Mouse (Mus musculus) liver, postnatal 0 days (tissue): ENCODE measurements around the gene 0610030E20Rik. TPM values are rescaled to one million over a fixed set of nuclear protein-coding genes. Genes with fewer than 3 reads are reported as not detected.
A peak's percentile ranks its signal among the peaks of the same experiment; 100 is the strongest.

Source experiments
- ATAC-seq: fragments of 200-750 bp; cut with Nextera tagmentation; 2 replicates; pipeline ENCODE4 v1.8.0; 2017; ENCODE audit warnings: mild to moderate bottlenecking, moderate library complexity
- DNase-seq: peaks from one replicate; pipeline ENCODE4 v3.0.0-alpha.2; 2016
- H3K27ac ChIP-seq: fragments of 300-500 bp; sonication (generic); 2 replicates; pipeline ENCODE4 v1.5.1; 2014; ENCODE audit warnings: antibody characterized with exemption, moderate library complexity, mild to moderate bottlenecking, low read depth
- H3K27me3 ChIP-seq: fragments of 300-500 bp; sonication (generic); 2 replicates; pipeline ENCODE4 v1.6.1; 2014; ENCODE audit warnings: low read length, control low read depth, mixed read lengths; ENCODE audit not compliant: insufficient read depth
- H3K36me3 ChIP-seq: fragments of 300-500 bp; sonication (generic); replicated peaks from 2 replicates; pipeline ENCODE4 v1.6.1; 2014; ENCODE audit warnings: mild to moderate bottlenecking, control low read depth, low read length, moderate library complexity, mixed read lengths; ENCODE audit not compliant: insufficient read depth
- H3K4me1 ChIP-seq: fragments of 300-500 bp; sonication (generic); 2 replicates; pipeline ENCODE4 v1.6.1; 2014; ENCODE audit warnings: antibody characterized with exemption, mild to moderate bottlenecking, control low read depth; ENCODE audit not compliant: insufficient read depth
- H3K4me2 ChIP-seq: fragments of 300-500 bp; sonication (generic); 2 replicates; pipeline ENCODE4 v1.6.1; 2014; ENCODE audit warnings: low read depth, mild to moderate bottlenecking, low read length, moderate library complexity, mixed read lengths
- H3K4me3 ChIP-seq: fragments of 300-500 bp; sonication (generic); 2 replicates; pipeline ENCODE4 v1.5.1; 2014; ENCODE audit warnings: low read depth, low read length
- H3K9ac ChIP-seq: fragments of 300-500 bp; sonication (generic); replicated peaks from 2 replicates; pipeline ENCODE4 v1.6.1; 2014; ENCODE audit warnings: mild to moderate bottlenecking, moderate library complexity
- H3K9me3 ChIP-seq: fragments of 300-500 bp; sonication (generic); 2 replicates; pipeline ENCODE4 v1.6.1; 2016; ENCODE audit warnings: mild to moderate bottlenecking, control low read depth, low read length, mixed read lengths
- CTCF ChIP-seq: sonication (generic); IDR thresholded peaks from 2 replicates; pipeline ENCODE4 v1.5.1; 2016; ENCODE audit warnings: antibody characterized with exemption, low read depth
- EP300 ChIP-seq: IDR thresholded peaks from 2 replicates; pipeline ENCODE4 v1.6.1; 2016; ENCODE audit warnings: antibody characterized with exemption, low read depth, mild to moderate bottlenecking
- WGBS: fragments of 180-500 bp; shearing (Covaris S2); extraction: QIAGEN DNeasy Blood & Tissue Kit; methylation state at CpG from one replicate; pipeline ENCODE4 v1.1.7; 2014; ENCODE audit not compliant: insufficient replicate concordance; 5-methylcytosine and 5-hydroxymethylcytosine counted together
- polyA plus RNA-seq: library from polyadenylated mRNA; unstranded; fragments of >200 nt; fragmentation: Nextera tagmentation; extraction: Ambion mirVana; gene quantifications from 2 replicates; pipeline ENCODE4 v1.2.1, GENCODE M21; 2015

The 0610030E20Rik gene
- polyA plus RNA-seq, 1 experiment from 2014 or later: 13.3 TPM

DNA sequence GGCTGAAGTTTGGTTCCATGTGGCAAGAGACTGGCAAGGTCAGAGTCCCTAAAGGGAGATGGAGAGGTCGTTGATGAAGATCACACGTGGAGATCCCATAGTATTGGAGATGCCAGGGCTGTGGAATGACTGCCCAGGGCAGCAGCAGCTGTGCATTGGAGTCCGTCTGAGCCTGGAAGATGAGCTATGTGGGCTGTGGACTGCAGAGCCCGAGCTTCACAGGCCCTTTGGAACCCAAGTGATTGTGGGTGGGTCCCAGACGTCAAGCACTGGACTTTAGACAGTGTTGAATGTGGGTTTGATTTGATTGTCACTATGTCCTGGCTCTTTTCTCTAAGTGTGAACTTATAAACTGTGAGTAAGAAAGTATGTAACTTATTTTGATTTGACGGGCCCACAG is 17.9 kb downstream of the 0610030E20Rik start:
- no peak for TF ChIP-seq EP300
- no peak for TF ChIP-seq CTCF
- Histone ChIP-seq H3K9me3 (no peaks in the 10 kb centered on the region), H3K27ac (no peak overlapping the region), H3K9ac (no peak overlapping the region), H3K36me3 (peaks cover 21% of the 10 kb centered on the region), H3K4me2 (no peak overlapping the region), H3K4me1 (peaks cover 22% of the 10 kb centered on the region), H3K4me3 (no peak overlapping the region), H3K27me3 (no peaks in the 10 kb centered on the region)
- ATAC-seq (no peak), DNase-seq (no peak)
- 56% methylated on average over 6 of the region's 6 CpGs for WGBS

DNA sequence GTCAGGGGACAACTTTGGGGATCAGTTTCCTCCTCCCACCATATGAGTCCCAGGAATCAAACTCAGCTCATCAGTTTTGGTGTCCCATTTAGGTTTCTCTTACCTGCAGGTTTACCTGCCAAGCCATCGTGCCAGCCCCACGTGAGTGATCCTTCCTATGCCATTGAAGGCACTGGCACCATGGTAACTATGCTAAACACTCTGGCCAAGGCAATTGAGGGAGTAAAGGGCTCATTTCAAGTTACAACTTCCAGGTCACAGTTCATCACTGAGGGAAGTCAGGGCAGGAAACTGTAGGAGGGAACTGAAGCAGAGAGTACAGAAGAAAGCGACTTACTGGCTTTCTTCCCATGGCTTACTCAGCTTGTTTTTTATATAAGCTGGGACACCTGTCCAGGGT is 19.2 kb downstream of the 0610030E20Rik start:
- 59% methylated on average over 3 of the region's 3 CpGs for WGBS
- no peak overlapping the region for H3K27ac ChIP-seq
- H3K4me2 ChIP-seq: no peak overlapping the region
- TF ChIP-seq EP300: no peak
- no peak for TF ChIP-seq CTCF
- H3K27me3 ChIP-seq: no peaks in the 10 kb centered on the region
- H3K36me3 ChIP-seq: peaks cover 12% of the 10 kb centered on the region
- no peak overlapping the region for H3K4me3 ChIP-seq
- DNase-seq (no peak), ATAC-seq (no peak)
- no peak overlapping the region for H3K9ac ChIP-seq
- H3K9me3 ChIP-seq: no peaks in the 10 kb centered on the region
- peaks cover 17% of the 10 kb centered on the region for H3K4me1 ChIP-seq

DNA sequence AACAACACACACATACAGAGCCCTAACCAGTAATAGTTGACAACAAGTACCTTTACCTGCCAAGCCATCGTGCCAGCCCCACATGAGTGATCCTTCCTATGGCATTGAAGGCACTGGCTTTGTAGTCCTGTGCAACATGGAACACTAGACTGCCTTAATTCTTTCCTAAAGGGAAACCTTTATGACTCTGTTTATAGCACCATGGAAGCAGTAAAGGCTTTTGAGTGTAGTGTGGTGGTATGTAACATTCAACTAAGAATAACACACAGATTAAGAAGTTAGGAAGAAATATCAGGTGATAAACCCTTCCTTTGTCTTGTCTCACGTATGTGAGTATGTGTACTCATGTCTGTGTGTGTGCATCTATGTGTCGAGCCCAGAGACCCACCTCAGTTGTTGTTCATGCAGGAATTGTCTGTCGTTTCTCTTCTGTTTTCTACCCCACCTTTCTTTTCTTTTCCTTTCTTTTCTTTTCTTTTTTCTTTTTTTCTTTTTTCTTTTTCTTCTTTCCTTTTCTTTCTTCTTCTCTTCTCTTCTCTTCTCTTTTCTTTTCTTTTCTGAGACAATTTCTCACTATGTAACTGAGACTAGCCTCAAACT is 19.8 kb downstream of the 0610030E20Rik start, which contains the start of gene Rnf181:
Gene Rnf181, minus strand, starts transcription at position 113 of the 600 bp plus-strand sequence.
- no peak within 1 kb of the TSS for H3K4me3 ChIP-seq
- no peak for ATAC-seq
- no peak for TF ChIP-seq EP300
- TF ChIP-seq CTCF: no peak
- no peaks in the 10 kb centered on the region for H3K27me3 ChIP-seq
- peaks cover 20% of the 10 kb centered on the region for H3K4me1 ChIP-seq
- H3K4me2 ChIP-seq: no peak within 1 kb of the TSS
- 78% methylated on average over 4 of the region's 4 CpGs for WGBS
- no peaks in the 10 kb centered on the region for H3K9me3 ChIP-seq
- peaks cover 12% of the 10 kb centered on the region for H3K36me3 ChIP-seq
- H3K27ac ChIP-seq: no peak within 1 kb of the TSS
- no peak within 1 kb of the TSS for H3K9ac ChIP-seq
- no peak for DNase-seq

DNA sequence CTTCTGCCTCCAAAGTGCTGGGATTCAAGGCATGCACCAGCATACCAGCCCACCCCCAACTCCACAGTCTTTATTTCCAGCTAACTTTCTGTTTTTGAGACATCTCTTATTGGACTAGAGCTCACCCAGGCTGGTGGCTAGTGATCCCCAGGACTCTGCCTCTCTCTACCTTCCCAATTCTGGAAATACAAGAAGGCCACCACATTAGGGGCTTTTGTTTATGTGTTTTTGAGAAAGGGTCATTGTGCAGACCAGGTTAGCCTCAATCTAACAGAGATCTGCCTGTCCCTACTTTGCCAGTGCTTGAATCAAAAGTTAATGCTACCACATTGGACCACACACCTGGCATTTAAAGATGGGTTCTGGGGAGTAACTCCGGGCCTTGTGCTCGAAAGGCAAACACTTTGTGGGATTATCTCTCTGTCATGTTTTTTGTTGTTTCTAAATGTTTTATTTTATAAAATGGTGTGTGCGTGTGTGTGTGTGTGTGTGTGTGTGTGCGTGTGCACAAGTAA is 20.4 kb downstream of the 0610030E20Rik start:
- no peak overlapping the region for H3K4me2 ChIP-seq
- H3K4me1 ChIP-seq: peaks cover 22% of the 10 kb centered on the region
- no peak overlapping the region for H3K4me3 ChIP-seq
- no peak overlapping the region for H3K9ac ChIP-seq
- H3K27ac ChIP-seq: no peak overlapping the region
- no peaks in the 10 kb centered on the region for H3K9me3 ChIP-seq
- peaks cover 12% of the 10 kb centered on the region for H3K36me3 ChIP-seq
- WGBS: 82% methylated on average over 4 of the region's 4 CpGs
- ATAC-seq (no peak), DNase-seq (no peak)
- TF ChIP-seq CTCF (no peak), EP300 (no peak)
- H3K27me3 ChIP-seq: no peaks in the 10 kb centered on the region

DNA sequence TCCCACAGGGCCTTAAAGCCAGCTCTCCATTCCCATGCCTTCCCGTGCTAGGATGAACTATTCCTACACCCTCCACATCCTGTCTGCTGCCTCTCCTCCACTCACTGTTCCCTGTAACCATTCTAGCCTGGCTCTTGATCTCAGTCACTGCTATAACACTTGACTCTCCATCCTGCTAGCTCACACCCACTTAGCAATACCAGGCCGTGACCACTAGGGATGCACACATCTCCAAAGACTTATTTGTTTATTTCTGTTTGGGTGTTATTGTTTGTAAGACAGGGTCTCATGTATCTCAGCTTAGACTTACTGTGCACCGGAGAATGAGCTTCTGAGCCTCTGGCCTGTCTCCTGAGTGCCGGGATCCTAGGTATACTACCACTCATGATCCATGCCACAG is 22.4 kb downstream of the 0610030E20Rik start:
- WGBS: 84% methylated on average over 4 of the region's 4 CpGs
- Histone ChIP-seq H3K36me3 (peaks cover 12% of the 10 kb centered on the region), H3K4me1 (peaks cover 29% of the 10 kb centered on the region), H3K9me3 (no peaks in the 10 kb centered on the region), H3K4me3 (no peak overlapping the region), H3K27ac (no peak overlapping the region), H3K4me2 (no peak overlapping the region), H3K27me3 (no peaks in the 10 kb centered on the region), H3K9ac (no peak overlapping the region)
- DNase-seq: no peak
- TF ChIP-seq EP300: no peak
- TF ChIP-seq CTCF: peak; percentile 51
- ATAC-seq: no peak

DNA sequence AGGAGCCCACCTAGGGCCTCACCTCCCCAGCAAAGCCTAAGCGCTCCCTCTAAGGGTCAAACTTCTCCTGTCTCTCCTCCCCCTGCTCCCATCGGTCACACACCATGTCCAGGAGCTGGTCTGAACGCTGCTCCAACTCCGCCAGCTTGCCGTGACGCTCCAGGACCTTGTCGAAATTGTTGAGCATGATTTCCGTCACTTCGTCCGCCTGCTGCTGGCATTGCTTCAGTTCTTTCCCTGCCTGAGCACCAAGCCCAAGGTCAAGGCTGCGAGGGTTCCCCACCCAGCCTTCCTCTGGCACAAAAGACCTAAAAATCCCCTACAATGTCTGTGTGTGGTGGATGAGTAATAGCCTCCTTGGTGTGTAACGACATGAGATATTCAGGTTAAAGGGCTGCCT is 23.0 kb downstream of the 0610030E20Rik start:
- no peak for DNase-seq
- H3K27ac ChIP-seq: no peak overlapping the region; the same call in 1 of the 2 replicates
- TF ChIP-seq EP300 (no peak), CTCF (no peak)
- peaks cover 12% of the 10 kb centered on the region for H3K36me3 ChIP-seq
- H3K4me1 ChIP-seq: peaks cover 34% of the 10 kb centered on the region
- no peak overlapping the region for H3K4me2 ChIP-seq
- no peak for ATAC-seq
- no peak overlapping the region for H3K4me3 ChIP-seq
- 85% methylated on average over 12 of the region's 12 CpGs for WGBS
- no peak overlapping the region for H3K9ac ChIP-seq
- no peaks in the 10 kb centered on the region for H3K9me3 ChIP-seq
- no peaks in the 10 kb centered on the region for H3K27me3 ChIP-seq
